Mouse (Mus musculus): Measurements from ENCODE around the gene Pirt.

DNA sequence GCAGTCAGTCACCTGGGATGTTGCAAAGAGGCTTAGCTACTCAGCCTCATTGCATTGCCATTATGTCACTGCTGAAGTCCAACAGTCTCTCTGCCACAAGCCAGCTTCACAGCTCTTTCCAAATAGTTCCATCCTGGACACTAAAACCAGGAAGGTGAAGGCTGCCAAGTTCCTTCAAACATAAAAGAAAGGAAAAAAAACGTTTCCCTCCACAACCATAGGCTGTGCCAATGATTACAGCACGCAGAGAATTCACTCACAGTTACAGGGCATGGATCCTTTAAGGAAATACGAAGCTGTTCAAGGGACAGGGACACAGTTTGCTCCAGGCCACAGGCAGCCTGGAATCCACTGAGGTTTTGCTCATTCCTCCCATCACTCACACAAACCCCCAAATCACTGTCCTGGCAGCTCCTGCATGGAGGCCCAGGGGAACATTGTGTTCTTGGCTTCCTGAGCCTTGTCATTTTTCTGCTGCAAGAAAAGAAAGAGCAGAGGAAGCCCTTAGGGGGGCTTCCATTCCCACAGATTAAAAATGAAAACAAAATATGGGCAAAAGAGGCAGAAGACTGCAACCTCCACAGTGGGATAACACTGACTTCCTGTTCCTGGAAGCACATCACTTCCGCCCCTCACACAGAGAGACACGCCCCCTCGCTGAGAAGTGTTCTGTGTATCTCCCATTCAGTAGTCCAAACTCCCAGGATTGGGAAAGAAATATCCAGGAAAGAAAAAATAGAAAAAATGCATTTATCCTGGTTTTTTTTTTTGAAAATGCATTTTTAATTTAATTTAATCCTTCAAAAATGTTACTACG lies 29.3 kb upstream of the Pirt start:
- TF ChIP-seq NANOG (IDR thresholded peaks at IDR 0.05; ENCODE audit: borderline replicate concordance, low read length) (no peak), CTCF (conservative IDR thresholded peaks at IDR 0.05; ENCODE audit: low read length) (no peak), POU5F1 (IDR thresholded peaks at IDR 0.05; ENCODE audit: borderline replicate concordance, low read length) (no peak)
